Mouse (Mus musculus) spleen, adult 2 months (tissue): ENCODE results near the gene AI661453. TPM values are rescaled to one million over a fixed set of nuclear protein-coding genes. Genes with fewer than 3 reads are reported as not detected.
"Not testable (repeated sequence)": the region's sequence is repeated elsewhere in the genome, so short reads cannot be mapped to it uniquely, and the experiment has no call there.

Experiments used
- DNase-seq, 2 experiments: peaks; one replicate each; pipeline versions ENCODE4 v3.0.0 to v3.0.0-alpha.2; 2012 to 2021; ENCODE audit warnings: low spot score in 2 of 2, low read depth in 1 of 2
- H3K27ac ChIP-seq: fragments of 200-500 bp; 2 replicates; pipeline ENCODE4 v1.5.1; 2012; ENCODE audit warnings: low read length, inconsistent platforms; ENCODE audit not compliant: insufficient read depth
- H3K27me3 ChIP-seq: fragments of 200-500 bp; 2 replicates; pipeline ENCODE4 v1.6.1; 2012; ENCODE audit warnings: mild to moderate bottlenecking, moderate library complexity, low read length, inconsistent platforms; ENCODE audit not compliant: control insufficient read depth, insufficient read depth
- H3K36me3 ChIP-seq: fragments of 200-500 bp; 2 replicates; pipeline ENCODE4 v1.6.1; 2012; ENCODE audit warnings: mild to moderate bottlenecking, low read length, inconsistent platforms; ENCODE audit not compliant: control insufficient read depth, insufficient read depth
- H3K4me1 ChIP-seq: fragments of 200-500 bp; 2 replicates; pipeline ENCODE4 v1.6.1; 2011; ENCODE audit warnings: inconsistent platforms; ENCODE audit not compliant: control insufficient read depth, insufficient read depth, insufficient read length
- H3K4me3 ChIP-seq: fragments of 200-500 bp; 2 replicates; pipeline ENCODE4 v1.5.1; 2011; ENCODE audit warnings: mild to moderate bottlenecking, inconsistent platforms; ENCODE audit not compliant: insufficient read depth, insufficient read length; ENCODE audit errors: extremely low read depth
- CTCF ChIP-seq: fragments of 200-500 bp; IDR thresholded peaks from 2 replicates; pipeline ENCODE4 v1.5.1; 2011; ENCODE audit warnings: mild to moderate bottlenecking, inconsistent platforms; ENCODE audit not compliant: insufficient read depth, insufficient read length, insufficient replicate concordance; ENCODE audit errors: extremely low read depth
- POLR2A ChIP-seq: fragments of 200-500 bp; IDR thresholded peaks from 2 replicates; pipeline ENCODE4 v1.6.1; 2011; ENCODE audit warnings: low read depth, low read length, inconsistent platforms
- WGBS: fragments of 180-500 bp; shearing (Covaris S2); methylation state at CpG from one replicate; pipeline ENCODE4 v1.1.7; 2018; 5-methylcytosine and 5-hydroxymethylcytosine counted together
- polyA plus RNA-seq: library from polyadenylated mRNA; depleted of rRNA; stranded (reverse); fragments of >200 nt; gene quantifications from 2 replicates; pipeline ENCODE4 v1.2.3, GENCODE M21; 2012

AI661453 gene
- polyA plus RNA-seq, 1 experiment = 0.26 TPM

DNA sequence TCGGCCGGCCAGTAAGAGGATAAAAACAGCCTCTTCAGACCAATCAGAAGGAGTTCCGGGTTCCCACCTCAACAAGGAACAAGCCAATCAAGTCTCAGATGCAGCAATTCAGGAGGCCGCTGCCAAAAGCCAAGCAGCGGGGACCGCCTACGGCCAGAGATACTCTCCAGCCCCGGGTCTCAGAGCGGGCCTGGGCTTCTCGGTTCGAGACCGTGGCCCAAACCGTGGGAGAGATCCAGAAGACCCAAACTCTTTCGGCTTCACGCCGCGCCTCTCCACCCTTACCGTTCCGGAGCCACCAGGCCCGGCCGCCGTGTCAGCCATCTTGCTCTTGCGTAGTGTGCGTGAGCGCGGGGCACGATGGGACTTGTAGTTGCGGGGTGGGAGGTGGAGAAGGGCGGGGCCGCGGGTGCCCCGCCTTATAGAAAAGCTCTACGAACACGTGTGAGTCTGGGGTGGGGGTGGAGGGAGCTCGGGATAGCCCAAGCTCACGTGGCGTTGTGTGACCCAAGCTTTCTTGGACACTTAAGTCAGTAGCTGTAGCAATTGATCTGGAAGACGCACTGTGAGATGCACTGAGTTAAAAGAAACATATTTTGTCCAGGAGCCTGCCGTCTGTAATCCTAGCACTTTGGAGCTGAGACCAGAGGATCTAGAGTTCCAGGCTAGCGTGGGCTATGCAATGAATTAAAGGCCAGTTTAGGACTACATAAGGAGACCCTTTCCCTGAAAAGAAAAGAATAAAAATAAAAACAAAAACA, 65.7 kb downstream of the AI661453 start, which contains the start of gene Taf8:
TSS of gene Taf8 (minus strand) at position 347 of the 761 bp plus-strand sequence.
- peaks cover 15% of the 10 kb centered on the region for H3K4me1 ChIP-seq
- H3K27ac ChIP-seq = peak within 1 kb of the TSS; percentile 95
- TF ChIP-seq CTCF (no peak), POLR2A (peak; percentile 47)
- H3K4me3 ChIP-seq = peak within 1 kb of the TSS; percentile 92
- DNase-seq = peak; percentile 87 to 90
- no peaks in the 10 kb centered on the region for H3K27me3 ChIP-seq
- WGBS = under 1% methylated on average over 40 of the region's 40 CpGs
- H3K36me3 ChIP-seq = peaks cover 17% of the 10 kb centered on the region

DNA sequence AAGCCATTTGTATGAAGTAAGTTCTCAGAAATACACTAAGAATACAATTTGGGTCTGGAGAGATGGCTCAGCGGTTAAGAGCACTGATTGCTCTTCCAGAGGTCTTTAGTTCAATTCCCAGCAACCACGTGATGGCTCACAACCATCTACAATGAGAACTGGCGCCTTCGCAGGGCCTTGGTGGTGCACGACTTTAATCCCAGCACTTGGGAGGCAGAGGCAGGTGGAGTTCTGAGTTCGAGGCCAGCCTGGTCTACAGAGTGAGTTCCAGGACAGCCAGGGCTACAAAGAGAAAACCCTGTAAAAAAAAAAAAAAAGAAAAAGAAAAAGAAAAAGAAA, 66.3 kb downstream of the AI661453 start:
- not testable (repeated sequence) for H3K27me3 ChIP-seq, DNase-seq, H3K27ac ChIP-seq, H3K4me3 ChIP-seq
- WGBS = 79% methylated on average over 6 of the region's 6 CpGs
- H3K36me3 ChIP-seq = peaks cover 14% of the 10 kb centered on the region
- H3K4me1 ChIP-seq = peaks cover 19% of the 10 kb centered on the region

DNA sequence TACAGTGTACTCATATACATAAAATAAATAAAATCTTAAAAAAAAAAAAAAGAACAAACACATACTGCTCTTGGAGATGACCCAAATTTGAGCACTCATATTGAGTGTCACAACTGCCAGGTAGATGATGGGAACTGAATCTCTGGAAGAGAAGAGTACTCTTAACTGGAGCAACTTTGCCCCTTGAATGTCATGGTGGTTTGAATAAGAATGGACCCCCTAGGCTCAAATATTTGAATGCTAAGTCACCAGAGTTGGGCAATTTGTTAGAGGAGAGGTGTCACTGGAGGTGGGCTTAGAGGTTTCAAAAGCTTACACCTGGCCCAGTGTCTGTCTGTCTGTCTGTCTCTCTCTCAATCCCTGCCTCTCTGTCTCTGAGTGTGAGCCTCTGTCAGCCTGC, 67.3 kb downstream of the AI661453 start:
- Histone ChIP-seq H3K4me1 (peaks cover 19% of the 10 kb centered on the region), H3K27ac (peak overlapping the region; percentile 99), H3K4me3 (no peak overlapping the region), H3K27me3 (no peaks in the 10 kb centered on the region), H3K36me3 (peaks cover 6% of the 10 kb centered on the region; the same call in 1 of the 2 replicates)
- TF ChIP-seq POLR2A (no peak), CTCF (no peak)
- DNase-seq = no peak

DNA sequence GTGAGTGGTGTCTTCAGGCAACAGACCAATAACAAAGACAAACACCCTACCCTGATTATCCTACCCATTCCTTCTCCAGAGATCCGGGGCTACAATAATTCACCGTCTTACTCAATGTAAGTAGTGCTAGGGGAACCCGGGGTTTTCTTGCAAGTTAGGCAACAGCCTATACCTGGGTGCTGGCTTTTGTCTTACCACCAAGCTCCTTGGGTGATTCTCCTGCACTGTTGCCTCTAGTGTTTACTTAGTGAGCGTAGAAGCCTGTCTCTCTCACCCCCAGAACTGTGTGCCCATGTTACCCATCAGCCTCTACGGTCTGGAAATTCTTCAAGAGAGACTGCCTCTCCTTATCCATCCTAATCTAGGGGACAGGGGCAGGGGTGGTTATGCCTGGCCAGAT, 67.8 kb downstream of the AI661453 start:
- no peak for DNase-seq
- Histone ChIP-seq H3K4me1 (peaks cover 19% of the 10 kb centered on the region), H3K4me3 (peak overlapping the region; percentile 85), H3K27ac (peak overlapping the region; percentile 99), H3K36me3 (peaks cover 4% of the 10 kb centered on the region; the same call in 1 of the 2 replicates), H3K27me3 (no peaks in the 10 kb centered on the region)
- 38% methylated on average over 5 of the region's 5 CpGs for WGBS
- TF ChIP-seq POLR2A (no peak), CTCF (no peak)

DNA sequence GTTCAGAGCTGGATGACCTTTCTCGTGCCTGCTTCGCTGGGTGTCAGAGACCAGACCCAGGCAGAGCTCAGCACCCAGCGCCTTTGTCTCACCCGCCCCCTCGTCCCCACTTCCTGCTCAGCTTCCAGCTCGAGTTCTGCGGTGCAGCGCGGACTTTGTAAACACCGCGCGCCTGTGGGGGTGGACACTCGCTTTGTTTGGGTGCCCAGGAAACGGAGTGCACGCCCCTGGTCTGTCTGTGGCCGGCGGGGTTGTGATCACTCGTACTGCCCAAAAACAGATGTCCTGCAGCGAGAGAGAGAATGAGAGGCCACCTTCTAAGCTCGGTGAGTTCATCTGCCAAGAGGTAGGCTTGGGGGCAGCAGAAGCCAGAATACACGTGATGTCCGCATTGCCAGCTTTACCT, 68.5 kb downstream of the AI661453 start, which contains the start of gene Ccnd3:
TSS of gene Ccnd3 (plus strand) at position 111 of the 406 bp plus-strand sequence.
- TF ChIP-seq POLR2A (peak; percentile 79), CTCF (no peak)
- WGBS = under 1% methylated on average over 22 of the region's 22 CpGs
- peak within 1 kb of the TSS; percentile 99 for H3K27ac ChIP-seq
- H3K27me3 ChIP-seq = no peaks in the 10 kb centered on the region
- H3K4me3 ChIP-seq = peak within 1 kb of the TSS; percentile 85
- H3K4me1 ChIP-seq = peaks cover 25% of the 10 kb centered on the region
- peaks cover 5% of the 10 kb centered on the region for H3K36me3 ChIP-seq
- peak in 1 of 2 experiments; percentile 91 for DNase-seq

DNA sequence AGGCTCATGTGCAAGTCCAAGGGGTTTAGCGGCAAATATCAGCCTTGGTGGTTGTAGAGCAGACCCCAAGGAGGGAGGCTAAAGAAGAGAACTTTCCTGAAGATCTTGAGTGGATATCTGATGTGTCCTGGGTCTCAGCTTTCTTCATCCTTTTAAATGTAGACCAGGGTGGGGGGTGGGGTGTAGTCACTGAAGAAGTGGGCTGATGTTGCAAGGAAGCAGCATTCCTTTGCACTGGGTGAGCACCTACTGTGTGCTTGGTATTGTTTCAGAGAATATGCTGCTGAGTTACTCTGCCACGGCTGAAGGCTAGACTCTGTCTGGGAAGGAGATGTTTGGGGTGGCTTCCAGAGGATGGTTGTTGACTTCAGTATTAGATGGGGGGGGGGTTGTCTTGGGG, 69.2 kb downstream of the AI661453 start:
- Histone ChIP-seq H3K27me3 (no peaks in the 10 kb centered on the region), H3K36me3 (peaks cover 4% of the 10 kb centered on the region), H3K4me1 (peaks cover 25% of the 10 kb centered on the region), H3K4me3 (peak overlapping the region; percentile 85), H3K27ac (peak overlapping the region; percentile 99)
- 4% methylated on average over 2 of the region's 2 CpGs for WGBS
- no peak for DNase-seq
- TF ChIP-seq POLR2A (no peak), CTCF (no peak)

DNA sequence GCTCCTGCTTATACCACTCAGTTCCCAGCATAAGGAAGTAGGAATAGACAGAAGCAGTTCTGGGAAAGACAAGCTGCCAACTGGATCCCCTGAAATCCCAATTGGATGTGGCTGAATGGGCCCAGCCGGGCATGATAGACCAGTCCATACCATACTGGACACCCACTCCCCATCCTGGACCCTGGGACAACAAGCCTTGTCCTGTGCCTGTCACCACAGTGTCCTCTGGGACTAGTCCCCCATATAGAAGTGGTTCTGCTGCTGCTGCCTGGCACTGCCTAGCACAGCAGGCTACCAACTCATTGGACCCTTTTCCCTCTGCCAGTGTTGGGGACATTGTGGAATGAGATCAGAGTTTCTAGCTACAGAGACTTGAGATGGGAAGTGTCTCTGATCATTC, 69.6 kb downstream of the AI661453 start:
- Histone ChIP-seq H3K4me3 (peak overlapping the region; percentile 85), H3K27me3 (no peaks in the 10 kb centered on the region), H3K4me1 (peaks cover 29% of the 10 kb centered on the region), H3K27ac (peak overlapping the region; percentile 99), H3K36me3 (peaks cover 4% of the 10 kb centered on the region)
- no peak for DNase-seq
- WGBS = 58% methylated on average over 1 of the region's 1 CpGs
- TF ChIP-seq POLR2A (no peak), CTCF (no peak)
